Comparison of ENCODE assay signal across 9 mouse cellular contexts in genomic region chr13:74350435-74350906, GRCm38 (mm10). TPM values are rescaled to one million over a fixed set of nuclear protein-coding genes. Genes with fewer than 3 reads are reported as not detected.
A peak's percentile ranks its signal among the peaks of the same experiment; 100 is the strongest.
DNase-seq lines count a peak whose midpoint lies in the region; ATAC-seq lines count a peak whose summit lies in the region.
"Had no signal": no experiment of that assay in that cellular context is flagged by ENCODE, and none has a peak within 500 bp of the region (broad histone marks: within the 10 kb centered on the region; RNA-seq: fewer than 3 reads in every experiment).

No protein-coding gene starts in this region.

- peak overlapping the region; percentile 64 for H3K4me2 ChIP-seq in limb, embryonic 12.5 days
- peak overlapping the region; percentile 66 for H3K4me2 ChIP-seq in neural tube, embryonic 15.5 days

- peak; percentile 4 for DNase-seq in gastrocnemius, postnatal 14 days
- no peak for DNase-seq in gastrocnemius, postnatal 10 days
- peak; percentile 21 for DNase-seq in thymus, postnatal 14 days
- DNase-seq in thymus, postnatal 10 days (ENCODE audit: low spot score in 2 of 2), result no peak
- no peak for DNase-seq in layer of hippocampus, postnatal 10 days (ENCODE audit: low spot score in 2 of 2)
- no peak for DNase-seq in right cerebral cortex, adult 2 months (ENCODE audit: low spot score in 2 of 2)

- intact Hi-C loops in gastrocnemius, postnatal 14 days (cut with DNase I; ENCODE audit: low total_unique reads), result no loop called here

- no peaks in the 10 kb centered on the region for H3K27me3 ChIP-seq in limb, embryonic 12.5 days
- no peaks in the 10 kb centered on the region for H3K27me3 ChIP-seq in neural tube, embryonic 15.5 days (replicated peaks)

- H3K27ac ChIP-seq in limb, embryonic 12.5 days, result peak overlapping the region; percentile 82
- H3K27ac ChIP-seq in neural tube, embryonic 15.5 days (replicated peaks), result peak overlapping the region; percentile 86

- H3K36me3 ChIP-seq in limb, embryonic 12.5 days, result peaks cover 26% of the 10 kb centered on the region
- peaks cover 17% of the 10 kb centered on the region; the same call in 1 of the 2 replicates for H3K36me3 ChIP-seq in neural tube, embryonic 15.5 days

- peak overlapping the region; percentile 77 for H3K4me3 ChIP-seq in limb, embryonic 12.5 days (replicated peaks)
- peak overlapping the region; percentile 91 for H3K4me3 ChIP-seq in neural tube, embryonic 15.5 days (replicated peaks)

- no peaks in the 10 kb centered on the region for H3K9me3 ChIP-seq in limb, embryonic 12.5 days
- no peaks in the 10 kb centered on the region for H3K9me3 ChIP-seq in neural tube, embryonic 15.5 days (replicated peaks)

- H3K4me1 ChIP-seq in limb, embryonic 12.5 days (replicated peaks), result peaks cover 13% of the 10 kb centered on the region
- H3K4me1 ChIP-seq in neural tube, embryonic 15.5 days, result peaks cover 19% of the 10 kb centered on the region

- peak overlapping the region; percentile 87 for H3K9ac ChIP-seq in limb, embryonic 12.5 days (replicated peaks)
- peak overlapping the region; percentile 82 for H3K9ac ChIP-seq in neural tube, embryonic 15.5 days (replicated peaks)

- peak; percentile 44 for ATAC-seq in limb, embryonic 12.5 days (ENCODE audit: insufficient number of reproducible peaks, insufficient read depth, low FRiP score, low TSS enrichment, low read depth)
- ATAC-seq in neural tube, embryonic 15.5 days (ENCODE audit: low FRiP score), result peak; percentile 74

- WGBS in limb, embryonic 12.5 days, result 1% methylated on average over 15 of the region's 15 CpGs
- WGBS in neural tube, embryonic 15.5 days, result 2% methylated on average over 15 of the region's 15 CpGs

RNA-seq across cellular contexts. Expression of gene Ccdc127, which starts 0.4 kb away (rescaled TPM):
- 10 to 100 TPM; 37.0 to 43.6 TPM for total RNA-seq in gastrocnemius, postnatal 14 days (2021)
- 10 to 100 TPM; 41.5 to 43.7 TPM for total RNA-seq in gastrocnemius, postnatal 10 days (2021)
- polyA plus RNA-seq in limb, embryonic 12.5 days (2016; fragmentation: Nextera tagmentation; extraction: Ambion mirVana), result 61.5 and 67.4 TPM in 2 replicates
- polyA plus RNA-seq in neural tube, embryonic 15.5 days (2015; fragmentation: Nextera tagmentation; extraction: Ambion mirVana), result 47.6 and 52.0 TPM in 2 replicates
- 10 to 100 TPM; 63.9 to 66.1 TPM for total RNA-seq in layer of hippocampus, postnatal 10 days (2021)

RNA-seq across cellular contexts. Expression of gene Sdha, which starts 0.4 kb away (rescaled TPM):
- total RNA-seq in gastrocnemius, postnatal 14 days (2021), result 100 to 1,000 TPM; 505 to 626 TPM
- total RNA-seq in gastrocnemius, postnatal 10 days (2021), result 100 to 1,000 TPM; 416 to 519 TPM
- 235 and 236 TPM in 2 replicates for polyA plus RNA-seq in limb, embryonic 12.5 days (2016; fragmentation: Nextera tagmentation; extraction: Ambion mirVana)
- polyA plus RNA-seq in neural tube, embryonic 15.5 days (2015; fragmentation: Nextera tagmentation; extraction: Ambion mirVana), result 231 and 262 TPM in 2 replicates
- total RNA-seq in layer of hippocampus, postnatal 10 days (2021), result 100 to 1,000 TPM; 228 to 239 TPM

RNA-seq across cellular contexts. Expression of gene Lrrc14b, which starts 13.3 kb away (rescaled TPM):
- 10 to 100 TPM; 54.0 to 67.5 TPM for total RNA-seq in gastrocnemius, postnatal 14 days (2021)
- total RNA-seq in gastrocnemius, postnatal 10 days (2021), result 10 to 100 TPM; 40.0 to 46.7 TPM
- not detected in 2 replicates for polyA plus RNA-seq in limb, embryonic 12.5 days (2016; fragmentation: Nextera tagmentation; extraction: Ambion mirVana)
- polyA plus RNA-seq in neural tube, embryonic 15.5 days (2015; fragmentation: Nextera tagmentation; extraction: Ambion mirVana), result not detected in 2 replicates
- total RNA-seq in layer of hippocampus, postnatal 10 days (2021), result not detected
- total RNA-seq: left cerebral cortex, postnatal 10 days had no signal

RNA-seq across cellular contexts. Expression of gene Pdcd6, which starts 33.1 kb away (rescaled TPM):
- total RNA-seq in gastrocnemius, postnatal 14 days (2021), result 10 to 100 TPM; 20.9 to 24.7 TPM
- total RNA-seq in gastrocnemius, postnatal 10 days (2021), result 10 to 100 TPM; 25.0 to 33.6 TPM
- polyA plus RNA-seq in limb, embryonic 12.5 days (2016; fragmentation: Nextera tagmentation; extraction: Ambion mirVana), result 130 and 139 TPM in 2 replicates
- polyA plus RNA-seq in neural tube, embryonic 15.5 days (2015; fragmentation: Nextera tagmentation; extraction: Ambion mirVana), result 112 and 118 TPM in 2 replicates
- total RNA-seq in layer of hippocampus, postnatal 10 days (2021), result 10 to 100 TPM; 70.2 to 74.4 TPM

RNA-seq across cellular contexts. Expression of gene Zfp72, which starts 40.2 kb away (rescaled TPM):
- 1 to 10 TPM; 1.4 to 1.5 TPM for total RNA-seq in gastrocnemius, postnatal 14 days (2021)
- total RNA-seq in gastrocnemius, postnatal 10 days (2021), result 1 to 10 TPM; 1.3 to 2.2 TPM
- polyA plus RNA-seq in limb, embryonic 12.5 days (2016; fragmentation: Nextera tagmentation; extraction: Ambion mirVana), result 4.2 and 5.3 TPM in 2 replicates
- polyA plus RNA-seq in neural tube, embryonic 15.5 days (2015; fragmentation: Nextera tagmentation; extraction: Ambion mirVana), result 7.2 and 7.8 TPM in 2 replicates
- total RNA-seq in layer of hippocampus, postnatal 10 days (2021), result 1 to 10 TPM; 4.1 to 5.2 TPM

Comparison
In these comparisons a context has a peak if more than half of its experiments do, and no peak if none do; other contexts are left out.
1. DNase-seq: peak in gastrocnemius, postnatal 14 days (single experiment) and thymus, postnatal 14 days (single experiment); none in gastrocnemius, postnatal 10 days (single experiment), thymus, postnatal 10 days (0 of 2), layer of hippocampus, postnatal 10 days (0 of 2) and right cerebral cortex, adult 2 months (0 of 2).
2. RNA of gene Lrrc14b, which starts 13.3 kb away (total RNA-seq): 54.0 to 67.5 TPM in gastrocnemius, postnatal 14 days and 40.0 to 46.7 TPM in gastrocnemius, postnatal 10 days; not detected in layer of hippocampus, postnatal 10 days; every median in the first group is over 10 times any median in the second.